Mouse (Mus musculus) cerebellum, postnatal 14 days (tissue): ENCODE data around the gene Eri3.

Experiments
- DNase-seq, 2 experiments: peaks; one replicate each; pipeline ENCODE4 v3.0.0; 2021; ENCODE audit warnings: mixed read lengths in 2 of 2

Eri3 gene

DNA sequence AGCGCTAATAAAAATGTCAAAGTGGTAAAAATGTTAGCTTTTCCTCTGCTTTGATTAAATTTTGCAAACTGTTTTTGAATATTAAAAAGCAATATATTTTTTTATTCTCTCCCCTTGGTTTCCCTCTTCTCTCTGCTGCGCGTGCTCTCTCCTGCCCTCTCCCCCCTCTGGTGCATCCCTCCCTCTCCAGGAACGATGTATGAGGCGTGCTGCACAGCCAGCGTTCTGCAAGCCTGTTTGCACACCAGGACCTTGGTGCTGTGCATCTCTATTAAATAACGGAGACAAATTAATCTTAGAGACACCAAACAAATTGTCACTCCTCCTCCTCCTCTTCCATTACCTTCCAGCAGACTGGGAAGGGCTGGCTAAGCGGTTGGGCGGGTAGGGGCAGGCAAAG lies 31.5 kb downstream of the Eri3 start:
- DNase-seq = no peak

DNA sequence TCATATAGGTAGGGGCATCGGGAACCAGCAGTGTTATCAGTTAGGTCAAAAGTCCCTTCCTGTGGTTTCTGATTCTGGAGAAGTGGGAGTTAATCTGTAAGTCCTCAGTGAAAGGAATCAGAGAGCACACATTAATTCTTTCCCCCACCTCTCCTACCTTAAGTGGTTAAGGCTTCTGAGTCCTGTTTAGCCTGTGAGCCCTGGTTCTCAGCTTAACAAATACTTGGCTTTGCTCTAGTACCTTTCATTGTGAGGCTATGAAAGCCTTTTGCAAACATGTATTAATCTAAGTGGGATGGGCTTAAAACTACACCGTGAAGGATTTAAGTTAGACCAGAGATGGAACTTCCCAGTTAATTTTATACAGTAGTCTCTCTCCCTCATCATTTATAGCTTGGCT lies 35.8 kb downstream of the Eri3 start:
- DNase-seq = no peak

DNA sequence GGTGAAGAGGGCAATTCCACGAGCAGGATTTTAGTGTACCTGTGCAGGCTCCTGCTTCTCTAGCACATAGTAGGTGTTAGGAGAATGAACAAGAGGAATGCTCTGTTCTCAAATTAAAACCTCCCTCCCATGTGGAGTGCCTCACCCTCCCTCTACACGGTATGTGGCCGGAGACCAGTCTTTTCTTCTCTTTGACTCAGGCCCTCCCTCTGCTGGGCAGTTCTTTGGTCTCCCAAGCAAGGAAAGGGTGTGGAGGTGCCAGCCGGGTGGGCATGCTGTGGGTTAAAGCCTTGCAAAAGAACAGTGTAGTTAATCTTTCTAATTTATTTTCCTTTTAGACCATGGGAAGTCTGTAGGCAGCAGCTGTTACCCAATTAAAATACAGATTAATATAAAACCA lies 37.3 kb downstream of the Eri3 start:
- DNase-seq = peak; percentile 18 to 44

DNA sequence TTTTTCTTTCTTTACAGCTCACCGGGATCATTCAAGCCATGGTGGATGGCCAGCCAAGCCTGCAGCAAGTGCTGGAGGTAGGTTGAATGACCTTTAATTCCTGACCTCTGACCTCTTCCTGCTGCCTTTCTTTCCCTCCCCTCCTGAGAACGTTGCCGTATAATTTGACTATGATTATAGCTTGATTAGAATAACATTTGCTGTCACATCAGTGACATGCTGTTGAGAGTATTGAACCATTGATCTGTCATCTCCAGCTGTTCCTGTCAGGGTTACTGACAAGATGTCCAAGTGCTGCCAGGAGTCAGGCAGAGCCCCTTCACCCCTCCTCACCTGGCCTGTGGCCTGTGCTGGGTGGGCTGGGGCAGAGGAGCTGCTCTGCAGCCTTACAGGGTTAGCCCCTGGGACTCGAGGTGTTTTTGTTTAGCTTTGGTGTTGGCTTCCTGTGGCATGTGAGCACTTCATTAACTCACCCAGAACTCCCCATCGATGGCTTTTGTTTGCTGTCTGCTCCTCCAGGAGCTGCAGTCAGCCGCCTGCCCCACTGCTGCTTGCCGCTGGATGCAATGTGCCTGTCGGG lies 39.0 kb downstream of the Eri3 start:
- no peak for DNase-seq

DNA sequence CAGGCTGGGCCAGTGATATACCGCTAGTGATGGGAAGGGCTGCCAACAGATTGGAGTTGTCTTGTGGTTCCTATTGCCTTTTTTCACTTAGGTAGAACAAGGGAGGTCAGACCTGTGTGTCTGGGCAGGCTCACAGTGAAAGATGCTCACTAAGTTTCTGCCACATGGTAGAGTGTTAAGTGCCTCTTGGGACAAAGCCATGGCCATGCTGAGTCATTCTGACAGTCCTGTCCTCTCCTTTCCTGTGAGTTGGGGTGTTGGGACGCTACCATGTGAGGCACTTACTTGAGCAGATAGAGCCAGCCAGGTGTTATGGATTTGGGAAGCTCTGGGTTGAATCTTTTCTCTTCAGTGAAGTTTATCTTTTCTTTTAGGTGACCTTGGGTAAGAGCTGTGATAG lies 40.6 kb downstream of the Eri3 start:
- no peak for DNase-seq

DNA sequence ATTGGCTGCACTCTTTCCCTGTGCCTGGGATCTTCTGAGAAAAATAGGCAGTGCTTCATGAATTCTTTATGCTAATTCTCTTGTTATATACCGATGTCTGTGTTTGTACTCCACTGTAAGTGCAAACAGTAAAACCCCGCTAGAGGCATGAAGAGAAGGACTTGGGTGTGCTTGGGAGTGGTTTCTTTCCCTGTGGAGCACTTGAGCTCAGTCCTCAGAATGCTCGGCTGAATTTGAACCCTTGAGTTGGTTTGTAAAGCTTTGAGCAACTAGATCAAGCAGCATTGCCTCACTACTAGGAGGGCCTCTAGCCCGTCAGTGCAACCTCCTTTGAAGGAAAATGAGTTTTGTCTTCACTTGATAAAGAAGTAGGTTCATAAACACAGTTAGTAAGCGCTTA lies 42.0 kb downstream of the Eri3 start:
- no peak for DNase-seq

DNA sequence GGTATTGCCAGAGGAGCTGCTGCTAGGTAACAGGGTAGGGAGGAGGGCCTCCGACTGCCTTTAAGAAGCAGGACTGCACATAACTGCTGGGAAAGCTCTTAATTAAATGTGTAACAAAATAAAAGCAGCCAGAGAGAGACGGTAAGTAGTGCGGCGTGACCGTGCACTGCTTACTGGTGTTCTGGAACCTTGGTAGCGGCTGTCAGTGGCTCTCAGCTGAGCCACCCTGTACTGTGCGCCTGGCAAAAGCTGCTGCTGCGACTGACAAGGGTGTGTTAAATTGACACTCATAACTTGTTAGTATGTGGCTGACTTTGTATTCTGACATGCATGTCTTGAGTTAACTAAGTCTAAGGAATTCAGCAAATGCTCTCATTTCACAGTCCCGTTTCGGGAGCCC lies 45.1 kb downstream of the Eri3 start:
- no peak for DNase-seq

DNA sequence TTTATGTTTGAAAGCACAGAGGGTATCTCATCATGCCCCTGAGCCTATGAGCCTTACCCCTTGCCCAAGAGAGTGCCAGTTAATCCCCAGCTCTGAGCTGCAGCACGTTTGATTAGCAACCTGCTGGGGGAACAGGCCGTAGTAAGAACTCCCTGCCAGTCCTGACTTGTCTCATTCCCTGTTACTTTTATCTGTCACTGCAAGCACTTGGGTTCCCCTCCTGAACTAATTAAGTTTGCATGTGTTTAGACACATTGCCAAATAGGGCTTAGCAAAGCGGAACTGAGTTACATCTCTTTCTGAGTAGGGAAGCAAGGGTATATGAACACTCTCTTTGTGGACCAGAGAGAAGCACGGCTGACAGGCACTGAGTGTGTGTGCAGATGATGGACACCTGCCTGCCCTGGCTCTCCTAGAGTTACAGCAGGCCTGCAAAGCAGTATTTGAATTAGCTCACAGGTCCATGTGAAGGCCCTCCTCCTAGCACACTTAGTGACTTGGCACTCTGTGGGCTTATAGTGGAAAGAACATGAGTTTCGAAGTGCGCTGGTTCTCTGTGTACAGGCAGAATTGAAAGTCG lies 49.9 kb downstream of the Eri3 start:
- no peak for DNase-seq

DNA sequence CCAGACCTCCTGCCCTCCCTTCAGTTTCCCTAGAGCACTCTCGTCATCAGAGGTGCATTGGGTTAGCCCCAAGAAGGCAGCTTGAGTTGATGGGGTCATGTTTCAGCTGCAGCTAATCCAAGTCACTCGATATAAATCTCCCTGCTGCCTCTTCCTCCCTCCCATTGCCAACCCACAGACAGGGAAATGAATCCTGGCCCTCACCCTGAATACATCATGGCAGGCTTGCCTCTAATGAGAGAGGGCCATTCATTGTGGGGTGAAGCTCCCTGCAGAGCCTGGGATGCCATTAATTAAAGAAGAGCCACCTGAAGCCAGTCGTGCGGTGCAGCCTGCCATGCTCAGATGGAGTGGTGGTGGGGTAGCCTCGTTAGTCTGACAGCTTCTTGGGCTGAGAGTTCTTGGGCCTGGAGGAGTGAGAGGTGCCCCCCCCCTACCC lies 51.2 kb downstream of the Eri3 start:
- no peak for DNase-seq

DNA sequence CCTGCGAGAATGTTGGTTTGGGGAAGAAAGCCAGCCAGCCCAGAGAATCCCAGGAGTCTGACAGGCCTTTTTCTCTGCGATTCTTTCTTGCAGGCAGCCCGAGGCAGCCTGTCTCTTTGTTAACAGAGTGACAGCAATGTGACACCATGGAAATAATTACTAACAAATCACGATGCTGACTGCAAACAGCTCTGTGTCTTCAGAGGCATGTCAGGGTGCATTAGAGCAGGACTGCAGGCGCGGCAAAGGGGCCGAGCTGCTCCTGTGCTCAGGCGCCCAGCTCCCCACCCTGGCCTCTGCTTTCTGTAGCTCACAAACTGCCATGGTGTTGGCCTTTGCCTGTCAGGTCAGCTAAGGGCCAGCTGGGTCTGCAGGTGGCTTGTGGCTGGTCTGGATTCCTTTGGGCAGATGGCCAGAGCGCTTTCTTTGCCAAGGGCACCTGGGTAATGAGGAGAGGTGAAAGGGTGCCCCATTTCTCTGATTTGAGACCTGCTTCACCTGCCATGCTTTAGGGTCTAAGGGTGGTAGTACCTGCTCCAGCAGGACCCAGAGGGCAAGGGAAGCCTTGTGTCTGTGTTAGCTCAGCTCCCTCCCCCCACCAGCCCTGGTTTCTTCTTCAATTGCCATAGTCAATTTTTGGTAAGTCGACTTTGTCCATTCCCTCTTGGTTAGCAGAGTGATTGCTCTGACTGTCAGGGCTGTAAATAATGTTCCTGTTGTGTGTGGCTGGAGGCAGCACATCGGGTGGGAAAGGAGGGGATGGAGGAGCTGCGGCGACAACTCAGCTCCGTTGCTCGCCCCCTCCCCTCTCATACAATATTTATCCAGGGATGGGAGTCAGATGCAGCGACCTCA lies 55.2 kb downstream of the Eri3 start:
- peak; percentile 27 to 54 for DNase-seq

DNA sequence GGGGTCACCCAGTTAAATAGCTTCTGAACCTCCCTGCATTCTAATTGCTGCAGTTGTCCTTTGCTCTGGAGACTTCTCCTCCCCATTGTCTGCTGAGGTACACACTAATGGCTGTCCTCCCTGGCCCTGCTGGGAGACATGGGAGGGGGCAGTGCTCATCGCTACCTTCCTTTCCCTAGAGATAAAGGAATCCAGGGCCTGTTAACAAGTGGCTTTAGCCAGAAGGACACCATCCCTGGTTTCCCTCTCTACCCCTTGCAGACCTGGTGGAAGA lies 55.7 kb downstream of the Eri3 start:
- DNase-seq = no peak

DNA sequence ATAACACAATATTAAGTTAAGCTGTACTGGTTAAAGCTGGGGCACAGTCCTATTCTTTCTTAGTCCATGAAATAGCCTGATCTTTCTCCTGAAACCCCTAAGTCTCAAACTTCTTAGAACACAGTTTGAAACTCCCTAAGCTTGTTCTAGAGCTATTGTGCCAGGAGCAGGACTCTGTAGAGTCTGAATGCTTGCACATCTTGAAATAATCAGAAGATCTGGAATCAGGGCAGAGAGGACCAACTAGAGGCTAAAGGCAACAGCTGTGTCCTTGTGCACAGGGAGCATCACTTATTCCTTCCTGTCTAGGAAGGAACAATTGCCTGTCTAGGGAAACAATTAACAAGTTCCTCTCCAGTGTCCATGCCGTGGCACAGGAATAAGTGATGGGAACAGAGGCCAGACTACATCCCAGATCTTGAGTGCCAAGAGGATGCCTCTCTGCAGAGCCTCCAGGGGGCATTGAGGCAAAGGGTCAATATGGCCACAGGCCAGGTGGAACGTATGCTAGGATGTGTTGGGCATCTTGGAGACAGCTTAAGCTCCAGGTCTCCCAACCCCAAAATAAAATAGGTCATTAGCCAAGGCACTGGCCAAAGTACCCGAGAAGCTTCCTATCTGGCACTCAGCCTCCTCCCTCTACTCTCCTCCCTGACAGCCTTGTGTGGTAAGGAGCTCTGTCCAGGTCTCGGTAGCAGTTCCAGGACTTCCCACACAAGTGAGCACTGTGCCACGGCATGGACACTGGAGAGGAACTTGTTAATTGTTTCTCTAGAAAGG lies 56.9 kb downstream of the Eri3 start:
- DNase-seq = peak; percentile 25 to 45

DNA sequence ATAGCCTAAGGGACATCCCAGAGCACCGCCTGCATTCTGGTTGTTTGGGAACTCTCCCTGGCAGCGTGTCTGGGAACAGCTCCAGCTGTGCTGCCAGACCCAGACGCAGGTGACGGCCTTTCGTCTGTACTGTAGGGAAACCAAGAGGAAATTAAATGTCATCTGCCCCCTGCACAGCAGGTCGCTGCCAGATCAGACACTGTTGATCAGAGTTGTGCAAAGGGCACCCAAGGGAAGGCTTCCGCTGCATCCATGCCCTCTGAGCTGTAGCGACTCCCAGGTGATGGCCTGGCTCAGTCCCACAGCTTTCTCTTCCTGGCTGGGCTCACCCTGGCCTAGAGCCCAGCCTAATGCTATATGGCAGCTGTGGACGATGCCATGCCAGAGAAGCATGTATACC lies 58.1 kb downstream of the Eri3 start:
- DNase-seq = peak; percentile 18 to 19

DNA sequence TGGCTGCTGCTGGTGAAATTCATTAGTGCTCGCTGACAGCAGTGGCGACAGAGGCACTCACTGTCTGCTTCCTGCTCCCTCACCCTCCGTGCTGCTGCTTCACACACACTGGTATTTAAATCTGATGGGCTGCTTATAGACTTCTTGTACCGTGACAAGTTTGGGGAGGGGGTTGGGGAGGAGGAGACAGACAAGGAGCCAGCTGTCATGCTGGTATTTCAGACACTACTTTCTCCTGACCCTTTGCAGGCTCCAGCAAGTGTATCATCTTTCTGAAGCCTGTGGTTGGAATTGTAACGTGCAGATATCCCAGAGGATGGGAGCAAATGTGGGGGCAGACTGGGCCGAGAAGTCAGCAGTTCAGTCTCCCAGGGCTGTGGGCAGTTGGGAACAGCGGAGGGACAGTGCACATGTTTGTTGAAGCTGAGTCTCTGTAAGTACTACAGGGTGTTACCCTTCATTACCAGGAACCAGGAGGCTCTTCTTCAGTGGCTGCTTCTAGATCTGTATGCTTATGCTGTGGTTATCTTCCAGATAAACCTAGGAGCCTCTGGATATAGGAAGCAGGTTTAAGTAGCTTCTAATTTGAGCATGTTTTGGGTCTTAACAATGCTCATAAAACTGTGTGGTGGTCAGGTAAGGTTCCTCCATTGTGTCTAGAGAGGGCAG lies 59.3 kb downstream of the Eri3 start:
- DNase-seq = no peak

DNA sequence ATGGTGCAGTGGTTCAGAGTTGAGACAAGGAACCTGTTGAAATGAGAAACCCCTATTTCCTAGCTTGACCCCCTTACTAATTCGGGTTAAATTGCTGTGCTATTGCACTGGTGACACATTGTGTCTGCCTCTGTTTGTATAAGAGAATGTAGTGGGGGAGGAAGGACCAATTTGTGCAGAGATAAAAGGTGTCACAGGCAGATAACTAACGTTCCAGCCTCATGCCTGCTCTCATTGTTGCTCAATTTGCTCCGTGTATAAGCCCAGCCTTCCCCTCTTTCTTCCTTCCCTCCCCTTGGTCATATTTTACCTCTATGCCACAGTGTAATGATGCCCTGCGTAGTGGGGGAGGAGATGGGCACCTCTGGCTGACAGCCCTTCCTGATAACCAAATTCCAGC lies 61.2 kb downstream of the Eri3 start:
- no peak for DNase-seq

DNA sequence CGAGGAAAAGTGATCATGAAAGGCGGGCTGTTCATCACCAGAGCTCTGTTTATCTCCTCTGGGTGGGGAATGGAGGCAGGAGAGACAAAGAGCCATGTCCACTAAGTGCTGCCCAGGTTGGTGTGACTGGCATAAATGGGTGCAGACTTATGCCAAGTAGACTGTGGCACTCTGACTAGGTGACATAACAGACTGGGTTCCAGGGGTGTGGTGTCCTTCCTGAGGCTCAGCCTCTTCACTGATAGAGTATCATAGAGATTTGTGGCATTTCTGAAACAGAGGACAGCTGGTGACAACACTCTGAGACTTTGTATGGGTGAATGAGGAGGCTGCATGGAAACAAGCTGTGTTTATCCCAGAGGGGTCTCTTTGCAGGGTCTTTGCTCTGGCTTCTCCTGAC lies 61.6 kb downstream of the Eri3 start:
- DNase-seq = no peak

DNA sequence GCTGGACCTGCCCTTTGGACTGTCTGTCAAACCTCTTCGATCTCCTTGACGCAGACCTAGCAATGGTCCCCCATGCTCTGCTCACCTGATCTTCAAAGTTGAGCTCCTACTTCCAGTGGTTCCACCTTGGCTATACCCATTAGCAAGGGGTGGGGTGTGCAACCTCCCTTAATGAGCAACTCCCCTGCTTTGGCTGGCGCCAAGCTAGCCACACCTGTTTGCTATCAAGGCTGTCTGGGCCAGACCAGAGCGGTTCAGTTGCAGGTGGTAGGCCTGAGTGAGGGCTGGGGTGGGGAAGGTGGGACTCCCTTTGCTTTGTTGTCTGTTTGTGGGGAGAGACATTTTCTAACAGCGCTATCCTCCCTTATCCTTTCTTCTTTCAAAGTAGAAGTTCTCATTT lies 62.5 kb downstream of the Eri3 start:
- no peak for DNase-seq

DNA sequence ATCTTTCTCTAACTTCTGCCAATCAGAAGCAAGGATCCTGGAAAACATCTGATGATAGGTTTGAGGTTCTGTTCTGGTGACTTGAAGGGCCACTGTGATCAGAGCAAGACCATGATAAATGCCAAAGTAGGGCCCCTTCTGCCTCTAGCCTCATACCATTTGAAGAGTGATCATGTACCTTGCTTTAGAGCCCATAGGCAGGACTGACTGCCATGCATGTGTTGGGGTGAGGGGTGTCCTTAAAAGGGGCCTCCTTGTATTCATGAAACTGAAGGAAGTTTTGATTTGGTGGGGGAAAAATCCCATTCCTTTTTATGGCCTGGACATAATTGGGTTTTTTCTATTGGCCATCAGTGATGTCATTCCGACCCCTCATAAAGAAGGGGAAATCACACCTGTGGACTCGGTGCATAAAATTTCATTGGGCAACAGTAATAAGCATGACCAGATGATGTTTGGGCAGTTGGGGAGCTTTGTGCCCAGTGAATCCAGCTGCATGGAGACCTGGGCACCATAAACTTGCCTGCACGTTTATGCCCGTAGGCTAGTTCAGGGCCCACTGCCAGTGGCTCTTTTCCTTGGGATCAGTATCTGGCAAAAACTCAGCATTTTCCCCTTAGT lies 63.1 kb downstream of the Eri3 start:
- DNase-seq = no peak

DNA sequence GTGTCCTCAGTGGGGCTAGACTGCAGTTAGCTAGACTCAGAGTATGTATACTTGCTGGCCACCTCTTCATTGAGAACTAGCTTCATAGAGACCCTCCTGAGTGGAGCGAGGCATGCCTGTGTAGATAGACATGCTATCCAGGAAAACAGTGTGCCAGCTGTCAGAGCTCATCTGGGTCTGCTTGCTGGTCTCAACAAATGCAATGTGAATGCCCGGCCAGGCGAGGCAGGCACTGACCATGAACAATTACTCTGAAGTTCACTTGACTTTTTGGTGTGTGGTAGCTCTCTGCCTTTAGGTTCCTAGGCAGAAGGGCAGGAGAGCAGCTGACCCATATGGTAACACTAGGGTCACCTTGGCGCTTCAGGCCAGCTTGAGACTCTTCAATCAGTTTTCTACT lies 66.4 kb downstream of the Eri3 start:
- DNase-seq = no peak

DNA sequence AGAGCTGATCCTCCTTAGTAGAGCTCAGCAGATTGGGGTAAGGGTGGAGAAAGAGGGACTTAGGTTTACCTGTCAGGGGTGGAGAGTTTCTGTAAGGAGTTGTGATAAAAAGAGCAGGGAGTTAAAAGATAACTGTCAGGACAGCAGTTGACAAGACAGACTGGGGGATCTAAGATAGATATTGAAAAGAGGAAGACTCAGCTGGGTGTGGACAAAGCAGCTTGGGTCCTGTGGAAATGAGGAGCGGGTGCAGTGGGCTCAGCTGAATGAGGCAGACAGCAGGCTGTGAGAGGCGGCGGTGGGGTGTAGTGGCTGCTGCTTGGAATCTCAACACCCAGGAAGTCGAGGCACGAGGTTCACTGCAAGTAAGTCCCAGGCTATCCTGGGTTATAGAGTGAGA lies 72.1 kb downstream of the Eri3 start:
- DNase-seq = no peak

DNA sequence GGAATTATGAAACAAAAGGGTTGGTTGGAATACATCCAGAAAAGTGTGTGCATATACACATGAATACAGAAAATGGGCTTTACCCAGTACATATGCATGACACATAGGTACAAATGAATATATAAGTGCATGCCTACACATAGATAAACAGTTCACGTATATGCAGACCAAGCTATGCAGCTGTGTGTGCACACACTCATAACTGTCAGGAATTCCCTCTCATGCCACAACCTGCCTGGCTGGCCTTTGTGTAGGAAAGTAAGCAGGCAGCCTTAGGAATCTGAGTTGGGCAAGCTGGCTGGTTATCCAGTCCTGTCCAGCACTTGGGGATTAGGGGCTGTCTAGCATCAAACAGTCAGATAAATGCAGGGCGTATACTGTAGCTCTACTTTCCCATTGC lies 72.9 kb downstream of the Eri3 start:
- DNase-seq = no peak

DNA sequence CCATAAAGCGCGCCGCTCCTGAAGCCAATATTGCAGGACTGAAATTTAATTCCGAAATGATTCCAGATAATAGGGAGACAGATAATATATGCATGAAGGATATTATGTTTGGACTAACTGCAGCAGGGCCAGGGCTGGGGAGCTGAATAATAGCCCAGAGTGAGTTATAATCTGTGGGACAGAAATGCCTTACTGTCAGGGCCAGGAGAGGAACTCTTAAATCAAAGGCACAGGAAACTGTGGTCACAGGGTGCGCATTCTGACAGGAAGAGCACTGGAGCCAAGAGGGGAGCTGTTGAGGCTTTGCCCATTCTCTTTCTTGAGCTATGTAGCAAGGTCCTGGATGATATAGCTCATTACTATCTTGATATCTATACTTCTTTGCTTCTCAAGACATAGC lies 74.5 kb downstream of the Eri3 start:
- DNase-seq = no peak

DNA sequence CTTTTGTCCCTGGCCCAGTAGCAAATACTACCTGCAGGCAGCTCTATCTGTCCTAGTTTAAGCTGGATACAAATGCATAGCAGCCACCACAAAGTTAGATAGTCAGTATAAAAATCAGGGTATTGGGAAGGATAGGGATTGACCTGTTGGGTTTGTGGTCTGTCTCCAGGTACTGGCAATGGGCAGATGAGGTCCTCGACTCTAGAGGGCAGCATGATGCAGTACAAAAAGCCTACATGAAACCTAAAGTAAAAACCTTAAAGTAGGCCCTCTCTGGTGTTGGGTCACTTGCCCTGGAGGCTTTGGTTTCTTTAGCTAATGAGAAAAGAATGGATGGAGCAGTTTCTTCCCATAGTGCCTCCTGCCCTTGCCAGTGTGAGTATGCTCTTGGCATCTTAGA lies 78.3 kb downstream of the Eri3 start:
- DNase-seq = no peak
